Mouse (Mus musculus) midbrain, embryonic 16.5 days (tissue): ENCODE results near the gene Dnaja3. TPM values are rescaled to one million over a fixed set of nuclear protein-coding genes. Genes with fewer than 3 reads are reported as not detected.
A peak's percentile ranks its signal among the peaks of the same experiment; 100 is the strongest.

Experiments
- ATAC-seq: fragments of 200-750 bp; cut with Nextera tagmentation; 2 replicates; pipeline ENCODE4 v1.8.0; 2017; ENCODE audit warnings: moderate TSS enrichment
- H3K27ac ChIP-seq: fragments of 300-500 bp; sonication (generic); 2 replicates; pipeline ENCODE4 v1.5.1; 2014; ENCODE audit warnings: mild to moderate bottlenecking, low read length, mixed read lengths
- H3K27me3 ChIP-seq: fragments of 300-500 bp; sonication (generic); 2 replicates; pipeline ENCODE4 v1.6.1; 2014; ENCODE audit warnings: low read depth, low read length, mixed read lengths; ENCODE audit not compliant: control insufficient read depth, insufficient read depth
- H3K36me3 ChIP-seq: fragments of 300-500 bp; sonication (generic); 2 replicates; pipeline ENCODE4 v1.6.1; 2014; ENCODE audit warnings: mild to moderate bottlenecking, low read length, moderate library complexity, mixed read lengths; ENCODE audit not compliant: control insufficient read depth, insufficient read depth
- H3K4me1 ChIP-seq: fragments of 300-500 bp; sonication (generic); 2 replicates; pipeline ENCODE4 v1.6.1; 2014; ENCODE audit warnings: mild to moderate bottlenecking, low read length, mixed read lengths; ENCODE audit not compliant: control insufficient read depth, insufficient read depth
- H3K4me2 ChIP-seq: fragments of 300-500 bp; sonication (generic); 2 replicates; pipeline ENCODE4 v1.6.1; 2014; ENCODE audit warnings: mild to moderate bottlenecking, low read length, mixed read lengths
- H3K4me3 ChIP-seq: fragments of 300-500 bp; sonication (generic); 2 replicates; pipeline ENCODE4 v1.5.1; 2014; ENCODE audit warnings: low read depth, mild to moderate bottlenecking, low read length, moderate library complexity, mixed read lengths
- H3K9ac ChIP-seq: fragments of 300-500 bp; sonication (generic); 2 replicates; pipeline ENCODE4 v1.6.1; 2014; ENCODE audit warnings: low read depth, low read length, mixed read lengths
- H3K9me3 ChIP-seq: fragments of 300-500 bp; sonication (generic); replicated peaks from 2 replicates; pipeline ENCODE4 v1.6.1; 2014; ENCODE audit warnings: mild to moderate bottlenecking, low read length, mixed read lengths; ENCODE audit not compliant: control insufficient read depth, poor library complexity, severe bottlenecking
- WGBS: fragments of 180-500 bp; shearing (Covaris S2); extraction: QIAGEN DNeasy Blood & Tissue Kit; methylation state at CpG from one replicate; pipeline ENCODE4 v1.1.7; 2014; 5-methylcytosine and 5-hydroxymethylcytosine counted together
- polyA plus RNA-seq: library from polyadenylated mRNA; unstranded; fragments of >200 nt; fragmentation: Nextera tagmentation; extraction: Ambion mirVana; gene quantifications from 2 replicates; pipeline ENCODE4 v1.2.1, GENCODE M21; 2015

Gene Dnaja3
- polyA plus RNA-seq, 1 experiment from 2014 or later: 70.2 TPM

- peaks cover 4% of the 10 kb centered on the region for H3K36me3 ChIP-seq
- no peaks in the 10 kb centered on the region for H3K27me3 ChIP-seq
- no peak overlapping the region for H3K27ac ChIP-seq
- no peak overlapping the region for H3K4me3 ChIP-seq
- H3K9ac ChIP-seq: no peak overlapping the region
- no peak for ATAC-seq
- no peak overlapping the region for H3K4me2 ChIP-seq
- no peaks in the 10 kb centered on the region for H3K9me3 ChIP-seq
- 71% methylated on average over 4 of the region's 4 CpGs for WGBS
- H3K4me1 ChIP-seq: peaks cover 5% of the 10 kb centered on the region; the same call in 1 of the 2 replicates
These were observed 4.0 kb upstream of the Dnaja3 start for GRCm38 (mm10) chr16:4635760-4636159.

GRCm38 (mm10) chr16:4638891-4639390 lies 848 bp upstream of the Dnaja3 start:
- no peaks in the 10 kb centered on the region for H3K9me3 ChIP-seq
- H3K27me3 ChIP-seq: no peaks in the 10 kb centered on the region
- no peak overlapping the region for H3K4me3 ChIP-seq
- H3K27ac ChIP-seq: no peak overlapping the region
- H3K4me1 ChIP-seq: peaks cover 7% of the 10 kb centered on the region
- WGBS: 84% methylated on average over 3 of the region's 3 CpGs
- H3K36me3 ChIP-seq: peaks cover 4% of the 10 kb centered on the region
- no peak overlapping the region for H3K9ac ChIP-seq
- H3K4me2 ChIP-seq: no peak overlapping the region
- ATAC-seq: no peak

- peak; percentile 9; the same call in 1 of the 2 replicates for ATAC-seq
- H3K9me3 ChIP-seq: no peaks in the 10 kb centered on the region
These were observed 647 bp downstream of the Dnaja3 start for GRCm38 (mm10) chr16:4640267-4641005.

GRCm38 (mm10) chr16:4641119-4641838 lies 1.5 kb downstream of the Dnaja3 start:
- Histone ChIP-seq H3K4me3 (no peak overlapping the region), H3K27me3 (no peaks in the 10 kb centered on the region), H3K4me1 (peaks cover 7% of the 10 kb centered on the region), H3K9me3 (no peaks in the 10 kb centered on the region), H3K4me2 (peak overlapping the region; percentile 77), H3K27ac (no peak overlapping the region), H3K9ac (no peak overlapping the region), H3K36me3 (no peaks in the 10 kb centered on the region)
- ATAC-seq: no peak
- 61% methylated on average over 3 of the region's 3 CpGs for whole genome bisulfite sequencing

More at GRCm38 (mm10) chr16:4640267-4641005, 647 bp downstream of the Dnaja3 start:
- Histone ChIP-seq H3K27me3 (no peaks in the 10 kb centered on the region), H3K4me1 (peaks cover 7% of the 10 kb centered on the region), H3K9ac (peak overlapping the region; percentile 62), H3K4me3 (peak overlapping the region; percentile 44), H3K4me2 (peak overlapping the region; percentile 77), H3K36me3 (no peaks in the 10 kb centered on the region), H3K27ac (no peak overlapping the region)
- 14% methylated on average over 17 of the region's 17 CpGs for WGBS

- Histone ChIP-seq H3K36me3 (no peaks in the 10 kb centered on the region), H3K4me3 (no peak overlapping the region), H3K4me2 (no peak overlapping the region), H3K4me1 (peaks cover 7% of the 10 kb centered on the region), H3K9me3 (no peaks in the 10 kb centered on the region), H3K9ac (no peak overlapping the region), H3K27me3 (no peaks in the 10 kb centered on the region), H3K27ac (no peak overlapping the region)
- no peak for ATAC-seq
- 42% methylated on average over 13 of the region's 13 CpGs for WGBS
These were observed 2.4 kb downstream of the Dnaja3 start for GRCm38 (mm10) chr16:4642190-4642589.

- H3K4me3 ChIP-seq: no peak overlapping the region
- peaks cover 7% of the 10 kb centered on the region for H3K4me1 ChIP-seq
- WGBS: 89% methylated on average over 6 of the region's 6 CpGs
- H3K4me2 ChIP-seq: no peak overlapping the region
- H3K27ac ChIP-seq: 0 out of 2 replicates have a peak overlapping the region, but pooled peaks have one; percentile 5
- ATAC-seq: no peak
- no peaks in the 10 kb centered on the region for H3K36me3 ChIP-seq
- H3K27me3 ChIP-seq: no peaks in the 10 kb centered on the region
- no peaks in the 10 kb centered on the region for H3K9me3 ChIP-seq
- H3K9ac ChIP-seq: no peak overlapping the region
These were observed 3.1 kb downstream of the Dnaja3 start for GRCm38 (mm10) chr16:4642937-4643336.

- Histone ChIP-seq H3K9me3 (no peaks in the 10 kb centered on the region), H3K4me1 (peaks cover 7% of the 10 kb centered on the region), H3K36me3 (no peaks in the 10 kb centered on the region; the same call in 1 of the 2 replicates), H3K27ac (no peak overlapping the region), H3K9ac (no peak overlapping the region), H3K4me2 (no peak overlapping the region), H3K4me3 (no peak overlapping the region), H3K27me3 (no peaks in the 10 kb centered on the region)
- ATAC-seq: peak; percentile 46
- 68% methylated on average over 11 of the region's 11 CpGs for WGBS
These were observed 4.1 kb downstream of the Dnaja3 start for GRCm38 (mm10) chr16:4643670-4644419.

GRCm38 (mm10) chr16:4645867-4646266 lies 6.1 kb downstream of the Dnaja3 start:
- Histone ChIP-seq H3K27ac (no peak overlapping the region), H3K36me3 (no peaks in the 10 kb centered on the region; the same call in 1 of the 2 replicates), H3K4me2 (no peak overlapping the region), H3K9ac (no peak overlapping the region), H3K4me1 (peaks cover 2% of the 10 kb centered on the region; the same call in 1 of the 2 replicates), H3K9me3 (no peaks in the 10 kb centered on the region), H3K4me3 (no peak overlapping the region), H3K27me3 (no peaks in the 10 kb centered on the region)
- no peak for ATAC-seq
- WGBS: 80% methylated on average over 4 of the region's 4 CpGs
